Mouse (Mus musculus) stomach, postnatal 0 days (tissue): ENCODE measurements around the gene Hspa1a. TPM values are rescaled to one million over a fixed set of nuclear protein-coding genes. Genes with fewer than 3 reads are reported as not detected.

Source experiments
- ATAC-seq: fragments of 200-750 bp; cut with Nextera tagmentation; 2 replicates; pipeline ENCODE4 v1.8.0; 2017; ENCODE audit not compliant: low FRiP score, low TSS enrichment
- DNase-seq: peaks from one replicate; pipeline ENCODE4 v3.0.0-alpha.2; 2016; ENCODE audit warnings: low spot score
- H3K27ac ChIP-seq: fragments of 300-500 bp; sonication (generic); replicated peaks from 2 replicates; pipeline ENCODE4 v1.5.1; 2014; ENCODE audit warnings: mild to moderate bottlenecking, control low read depth
- H3K27me3 ChIP-seq: fragments of 300-500 bp; sonication (generic); 2 replicates; pipeline ENCODE4 v1.6.1; 2014; ENCODE audit warnings: low read length; ENCODE audit not compliant: control insufficient read depth, insufficient read depth
- H3K36me3 ChIP-seq: fragments of 300-500 bp; sonication (generic); 2 replicates; pipeline ENCODE4 v1.6.1; 2014; ENCODE audit warnings: low read length, mixed read lengths; ENCODE audit not compliant: control insufficient read depth, insufficient read depth
- H3K4me1 ChIP-seq: fragments of 300-500 bp; sonication (generic); replicated peaks from 2 replicates; pipeline ENCODE4 v1.6.1; 2014; ENCODE audit warnings: antibody characterized with exemption; ENCODE audit not compliant: control insufficient read depth, insufficient read depth
- H3K4me2 ChIP-seq: fragments of 300-500 bp; sonication (generic); replicated peaks from 2 replicates; pipeline ENCODE4 v1.6.1; 2014; ENCODE audit warnings: low read depth, mild to moderate bottlenecking, control low read depth, moderate library complexity
- H3K4me3 ChIP-seq: fragments of 300-500 bp; sonication (generic); 2 replicates; pipeline ENCODE4 v1.5.1; 2014; ENCODE audit warnings: low read depth, low read length, control low read depth
- H3K9ac ChIP-seq: fragments of 300-500 bp; sonication (generic); 2 replicates; pipeline ENCODE4 v1.6.1; 2014; ENCODE audit warnings: mild to moderate bottlenecking, low read length, control low read depth, mixed read lengths
- H3K9me3 ChIP-seq: fragments of 300-500 bp; sonication (generic); 2 replicates; pipeline ENCODE4 v1.6.1; 2016; ENCODE audit warnings: low read length; ENCODE audit not compliant: control insufficient read depth
- CTCF ChIP-seq: IDR thresholded peaks from 2 replicates; pipeline ENCODE4 v1.5.1; 2016; ENCODE audit warnings: antibody characterized with exemption, low read depth, mild to moderate bottlenecking, moderate library complexity
- EP300 ChIP-seq: optimal IDR thresholded peaks from 2 replicates; pipeline ENCODE3; 2016; ENCODE audit warnings: antibody characterized with exemption
- whole genome bisulfite sequencing: fragments of 180-500 bp; shearing (Covaris S2); extraction: QIAGEN DNeasy Blood & Tissue Kit; methylation state at CpG from one replicate; pipeline ENCODE4 v1.1.7; 2014; 5-methylcytosine and 5-hydroxymethylcytosine counted together
- polyA plus RNA-seq: library from polyadenylated mRNA; unstranded; fragments of >200 nt; fragmentation: Nextera tagmentation; extraction: Ambion mirVana; gene quantifications from 2 replicates; pipeline ENCODE4 v1.2.1, GENCODE M21; 2015

Gene Hspa1a
- polyA plus RNA-seq, 1 experiment from 2014 or later: 24.1 TPM

GRCm38 (mm10) chr17:35016791-35017705, 45.1 kb upstream of the Hspa1a start:
- Histone ChIP-seq H3K9me3 (no peaks in the 10 kb centered on the region), H3K9ac (peak overlapping the region; percentile 4; the same call in 1 of the 2 replicates), H3K36me3 (peaks cover 28% of the 10 kb centered on the region), H3K4me2 (no peak overlapping the region), H3K4me3 (no peak overlapping the region), H3K27ac (peak overlapping the region; percentile 76), H3K27me3 (no peaks in the 10 kb centered on the region), H3K4me1 (no peaks in the 10 kb centered on the region)
- peak; percentile 13; the same call in 1 of the 2 replicates for ATAC-seq
- 71% methylated on average over 10 of the region's 10 CpGs for WGBS
- DNase-seq: peak; percentile 53
- TF ChIP-seq CTCF: no peak
- no peak for TF ChIP-seq EP300

GRCm38 (mm10) chr17:35016376-35016775, 44.4 kb upstream of the Hspa1a start, which contains the start of gene Vwa7:
Gene Vwa7 (plus strand): TSS chr17:35016579.
- Histone ChIP-seq H3K9me3 (no peaks in the 10 kb centered on the region), H3K27ac (peak within 1 kb of the TSS; percentile 76), H3K27me3 (no peaks in the 10 kb centered on the region), H3K4me3 (no peak within 1 kb of the TSS), H3K9ac (peak within 1 kb of the TSS; percentile 4; the same call in 1 of the 2 replicates), H3K36me3 (peaks cover 34% of the 10 kb centered on the region), H3K4me2 (no peak within 1 kb of the TSS), H3K4me1 (no peaks in the 10 kb centered on the region)
- TF ChIP-seq EP300: no peak
- ATAC-seq (peak; percentile 51), DNase-seq (peak; percentile 71)
- WGBS: 24% methylated on average over 11 of the region's 12 CpGs

- 87% methylated on average over 16 of the region's 16 CpGs for WGBS
- TF ChIP-seq EP300: no peak
- no peak for TF ChIP-seq CTCF
- Histone ChIP-seq H3K9me3 (no peaks in the 10 kb centered on the region), H3K36me3 (peaks cover 44% of the 10 kb centered on the region), H3K27me3 (no peaks in the 10 kb centered on the region), H3K27ac (no peak overlapping the region), H3K4me2 (no peak overlapping the region), H3K4me3 (no peak overlapping the region), H3K9ac (no peak overlapping the region), H3K4me1 (no peaks in the 10 kb centered on the region)
- ATAC-seq (no peak), DNase-seq (no peak)
Observed at GRCm38 (mm10) chr17:35015296-35015695, 43.3 kb upstream of the Hspa1a start.

- no peak overlapping the region for H3K4me3 ChIP-seq
- peaks cover 46% of the 10 kb centered on the region for H3K36me3 ChIP-seq
- H3K27ac ChIP-seq: no peak overlapping the region
- H3K27me3 ChIP-seq: no peaks in the 10 kb centered on the region
- no peak for ATAC-seq
- WGBS: 74% methylated on average over 6 of the region's 6 CpGs
- no peak for DNase-seq
- H3K4me1 ChIP-seq: no peaks in the 10 kb centered on the region
- H3K4me2 ChIP-seq: no peak overlapping the region
- H3K9me3 ChIP-seq: no peaks in the 10 kb centered on the region
- H3K9ac ChIP-seq: no peak overlapping the region
- TF ChIP-seq EP300 (no peak), CTCF (no peak)
Observed at GRCm38 (mm10) chr17:35013221-35013620, 41.3 kb upstream of the Hspa1a start.

GRCm38 (mm10) chr17:35012430-35012829, 40.5 kb upstream of the Hspa1a start:
- Histone ChIP-seq H3K4me1 (no peaks in the 10 kb centered on the region), H3K36me3 (peaks cover 48% of the 10 kb centered on the region), H3K9me3 (no peaks in the 10 kb centered on the region), H3K27ac (no peak overlapping the region), H3K4me3 (no peak overlapping the region), H3K9ac (no peak overlapping the region), H3K27me3 (no peaks in the 10 kb centered on the region), H3K4me2 (no peak overlapping the region)
- WGBS: 78% methylated on average over 13 of the region's 13 CpGs
- TF ChIP-seq CTCF (no peak), EP300 (no peak)
- no peak for DNase-seq
- ATAC-seq: no peak

- Histone ChIP-seq H3K27ac (no peak overlapping the region), H3K9me3 (no peaks in the 10 kb centered on the region), H3K27me3 (no peaks in the 10 kb centered on the region), H3K36me3 (peaks cover 48% of the 10 kb centered on the region), H3K9ac (no peak overlapping the region), H3K4me3 (no peak overlapping the region), H3K4me2 (no peak overlapping the region), H3K4me1 (no peaks in the 10 kb centered on the region)
- ATAC-seq (no peak), DNase-seq (no peak)
- WGBS: 94% methylated on average over 8 of the region's 8 CpGs
- TF ChIP-seq CTCF (no peak), EP300 (no peak)
Observed at GRCm38 (mm10) chr17:35011440-35011839, 39.5 kb upstream of the Hspa1a start.
